Mouse (Mus musculus): Measurements from ENCODE around the gene Hspb11. TPM values are rescaled to one million over a fixed set of nuclear protein-coding genes. Genes with fewer than 3 reads are reported as not detected.

The Hspb11 gene
- polyA plus RNA-seq, 1 experiment from 2014 or later = 43.9 TPM

- Histone ChIP-seq H3K27ac (replicated peaks) (no peak overlapping the region), H3K4me3 (replicated peaks) (no peak overlapping the region), H3K9ac (no peak overlapping the region), H3K4me2 (replicated peaks) (no peak overlapping the region), H3K27me3 (no peaks in the 10 kb centered on the region), H3K36me3 (no peaks in the 10 kb centered on the region), H3K9me3 (replicated peaks) (no peaks in the 10 kb centered on the region), H3K4me1 (no peaks in the 10 kb centered on the region)
- 52% methylated on average over 4 of the region's 4 CpGs for WGBS
- no peak for ATAC-seq (ENCODE audit: insufficient number of reproducible peaks, low FRiP score, low TSS enrichment, low read depth)
Observed at GRCm38 (mm10) chr4:107292273-107292662, 38.9 kb downstream of the Hspb11 start.

GRCm38 (mm10) chr4:107298071-107298606 lies 44.7 kb downstream of the Hspb11 start:
- H3K4me2 ChIP-seq (replicated peaks) = no peak overlapping the region
- no peaks in the 10 kb centered on the region for H3K4me1 ChIP-seq
- no peaks in the 10 kb centered on the region for H3K9me3 ChIP-seq (replicated peaks)
- no peaks in the 10 kb centered on the region for H3K27me3 ChIP-seq
- ATAC-seq (ENCODE audit: insufficient number of reproducible peaks, low FRiP score, low TSS enrichment, low read depth) = no peak
- no peak overlapping the region for H3K27ac ChIP-seq (replicated peaks)
- H3K9ac ChIP-seq = no peak overlapping the region
- H3K4me3 ChIP-seq (replicated peaks) = no peak overlapping the region
- no peaks in the 10 kb centered on the region for H3K36me3 ChIP-seq
- 82% methylated on average over 8 of the region's 8 CpGs for WGBS

GRCm38 (mm10) chr4:107299779-107300340 lies 46.5 kb downstream of the Hspb11 start:
- no peak overlapping the region for H3K4me3 ChIP-seq (replicated peaks)
- H3K36me3 ChIP-seq = no peaks in the 10 kb centered on the region
- H3K4me1 ChIP-seq = no peaks in the 10 kb centered on the region
- WGBS = 71% methylated on average over 7 of the region's 7 CpGs
- no peaks in the 10 kb centered on the region for H3K27me3 ChIP-seq
- H3K9ac ChIP-seq = no peak overlapping the region
- H3K27ac ChIP-seq (replicated peaks) = no peak overlapping the region
- no peak overlapping the region for H3K4me2 ChIP-seq (replicated peaks)
- H3K9me3 ChIP-seq (replicated peaks) = no peaks in the 10 kb centered on the region
- no peak for ATAC-seq (ENCODE audit: insufficient number of reproducible peaks, low FRiP score, low TSS enrichment, low read depth)

- H3K36me3 ChIP-seq = no peaks in the 10 kb centered on the region
- ATAC-seq (ENCODE audit: insufficient number of reproducible peaks, low FRiP score, low TSS enrichment, low read depth) = 0 out of 2 replicates have a peak, but pooled peaks have one; percentile 7
- H3K4me2 ChIP-seq (replicated peaks) = no peak overlapping the region
- no peaks in the 10 kb centered on the region for H3K9me3 ChIP-seq (replicated peaks)
- no peaks in the 10 kb centered on the region for H3K27me3 ChIP-seq
- H3K4me1 ChIP-seq = no peaks in the 10 kb centered on the region
- H3K4me3 ChIP-seq (replicated peaks) = no peak overlapping the region
- no peak overlapping the region for H3K9ac ChIP-seq
- 86% methylated on average over 4 of the region's 4 CpGs for WGBS
- H3K27ac ChIP-seq (replicated peaks) = no peak overlapping the region
Observed at GRCm38 (mm10) chr4:107300371-107300770, 47.0 kb downstream of the Hspb11 start.

GRCm38 (mm10) chr4:107300902-107301555 lies 47.6 kb downstream of the Hspb11 start:
- WGBS = 97% methylated on average over 1 of the region's 1 CpGs
- no peaks in the 10 kb centered on the region for H3K27me3 ChIP-seq
- H3K4me1 ChIP-seq = no peaks in the 10 kb centered on the region
- no peak overlapping the region for H3K27ac ChIP-seq (replicated peaks)
- H3K4me3 ChIP-seq (replicated peaks) = no peak overlapping the region
- H3K4me2 ChIP-seq (replicated peaks) = no peak overlapping the region
- H3K9me3 ChIP-seq (replicated peaks) = no peaks in the 10 kb centered on the region
- ATAC-seq (ENCODE audit: insufficient number of reproducible peaks, low FRiP score, low TSS enrichment, low read depth) = peak; percentile 53; the same call in 1 of the 2 replicates
- H3K9ac ChIP-seq = no peak overlapping the region
- H3K36me3 ChIP-seq = no peaks in the 10 kb centered on the region

GRCm38 (mm10) chr4:107302221-107302620 lies 48.8 kb downstream of the Hspb11 start:
- 85% methylated on average over 9 of the region's 9 CpGs for WGBS
- no peak for ATAC-seq (ENCODE audit: insufficient number of reproducible peaks, low FRiP score, low TSS enrichment, low read depth)
- Histone ChIP-seq H3K27me3 (no peaks in the 10 kb centered on the region), H3K9me3 (replicated peaks) (no peaks in the 10 kb centered on the region), H3K36me3 (no peaks in the 10 kb centered on the region), H3K4me3 (replicated peaks) (no peak overlapping the region), H3K9ac (no peak overlapping the region), H3K27ac (replicated peaks) (no peak overlapping the region), H3K4me2 (replicated peaks) (no peak overlapping the region), H3K4me1 (no peaks in the 10 kb centered on the region)

- Histone ChIP-seq H3K27ac (replicated peaks) (no peak overlapping the region), H3K36me3 (no peaks in the 10 kb centered on the region), H3K4me1 (no peaks in the 10 kb centered on the region), H3K9me3 (replicated peaks) (no peaks in the 10 kb centered on the region), H3K9ac (no peak overlapping the region), H3K27me3 (no peaks in the 10 kb centered on the region), H3K4me3 (replicated peaks) (no peak overlapping the region), H3K4me2 (replicated peaks) (no peak overlapping the region)
- no peak for ATAC-seq (ENCODE audit: insufficient number of reproducible peaks, low FRiP score, low TSS enrichment, low read depth)
- 76% methylated on average over 4 of the region's 4 CpGs for WGBS
Observed at GRCm38 (mm10) chr4:107302832-107303231, 49.4 kb downstream of the Hspb11 start.

GRCm38 (mm10) chr4:107303531-107303930 lies 50.1 kb downstream of the Hspb11 start:
- no peak overlapping the region for H3K9ac ChIP-seq
- no peak for ATAC-seq (ENCODE audit: insufficient number of reproducible peaks, low FRiP score, low TSS enrichment, low read depth)
- H3K27me3 ChIP-seq = no peaks in the 10 kb centered on the region
- H3K9me3 ChIP-seq (replicated peaks) = no peaks in the 10 kb centered on the region
- 50% methylated on average over 3 of the region's 3 CpGs for WGBS
- H3K4me3 ChIP-seq (replicated peaks) = no peak overlapping the region
- no peak overlapping the region for H3K27ac ChIP-seq (replicated peaks)
- no peaks in the 10 kb centered on the region for H3K4me1 ChIP-seq
- no peaks in the 10 kb centered on the region for H3K36me3 ChIP-seq
- no peak overlapping the region for H3K4me2 ChIP-seq (replicated peaks)

GRCm38 (mm10) chr4:107306966-107307365 lies 53.6 kb downstream of the Hspb11 start, which contains the start of gene Dio1:
TSS of gene Dio1 (minus strand) at chr4:107307169.
- H3K27ac ChIP-seq (replicated peaks) = no peak within 1 kb of the TSS
- no peak within 1 kb of the TSS for H3K4me2 ChIP-seq (replicated peaks)
- H3K36me3 ChIP-seq = no peaks in the 10 kb centered on the region
- H3K27me3 ChIP-seq = no peaks in the 10 kb centered on the region
- H3K9ac ChIP-seq = no peak within 1 kb of the TSS
- no peaks in the 10 kb centered on the region for H3K9me3 ChIP-seq (replicated peaks)
- WGBS = 63% methylated on average over 6 of the region's 6 CpGs
- ATAC-seq (ENCODE audit: insufficient number of reproducible peaks, low FRiP score, low TSS enrichment, low read depth) = no peak
- no peak within 1 kb of the TSS for H3K4me3 ChIP-seq (replicated peaks)
- H3K4me1 ChIP-seq = no peaks in the 10 kb centered on the region

- peak; percentile 92 for ATAC-seq (ENCODE audit: insufficient number of reproducible peaks, low FRiP score, low TSS enrichment, low read depth)
- peaks cover 23% of the 10 kb centered on the region for H3K36me3 ChIP-seq
- WGBS = under 1% methylated on average over 29 of the region's 29 CpGs
- no peaks in the 10 kb centered on the region for H3K9me3 ChIP-seq (replicated peaks)
- peak within 1 kb of the TSS; percentile 66 for H3K27ac ChIP-seq (replicated peaks)
- H3K4me1 ChIP-seq = peaks cover 16% of the 10 kb centered on the region
- H3K4me3 ChIP-seq (replicated peaks) = peak within 1 kb of the TSS; percentile 64
- H3K27me3 ChIP-seq = no peaks in the 10 kb centered on the region
- peak within 1 kb of the TSS; percentile 70 for H3K4me2 ChIP-seq (replicated peaks)
- H3K9ac ChIP-seq = peak within 1 kb of the TSS; percentile 35
Observed at GRCm38 (mm10) chr4:107313690-107314478, 60.5 kb downstream of the Hspb11 start, which contains the start of gene Yipf1. TSS of gene Yipf1 (plus strand) at chr4:107314363.

GRCm38 (mm10) chr4:107314479-107314805 lies 61.0 kb downstream of the Hspb11 start:
- peak; percentile 25; the same call in 1 of the 2 replicates for ATAC-seq (ENCODE audit: insufficient number of reproducible peaks, low FRiP score, low TSS enrichment, low read depth)
- Histone ChIP-seq H3K4me2 (replicated peaks) (peak overlapping the region; percentile 70), H3K9me3 (replicated peaks) (no peaks in the 10 kb centered on the region), H3K27ac (replicated peaks) (no peak overlapping the region), H3K27me3 (no peaks in the 10 kb centered on the region), H3K9ac (peak overlapping the region; percentile 35), H3K4me3 (replicated peaks) (peak overlapping the region; percentile 64), H3K4me1 (peaks cover 16% of the 10 kb centered on the region), H3K36me3 (peaks cover 29% of the 10 kb centered on the region)
- WGBS = 13% methylated on average over 7 of the region's 7 CpGs
